Mouse (Mus musculus) effector memory CD4-positive, alpha-beta T cell, adult 7 months (primary cell): Measurements from ENCODE around the gene Camk2d. TPM values are rescaled to one million over a fixed set of nuclear protein-coding genes. Genes with fewer than 3 reads are reported as not detected.

Experiments
- polyA plus RNA-seq: library from polyadenylated mRNA; unstranded; fragments of 100-300 nt; shearing (Covaris generic); gene quantifications from one replicate; pipeline ENCODE4 v1.2.1, GENCODE M21; 2017

Gene Camk2d
- 97.9 TPM for polyA plus RNA-seq

DNA sequence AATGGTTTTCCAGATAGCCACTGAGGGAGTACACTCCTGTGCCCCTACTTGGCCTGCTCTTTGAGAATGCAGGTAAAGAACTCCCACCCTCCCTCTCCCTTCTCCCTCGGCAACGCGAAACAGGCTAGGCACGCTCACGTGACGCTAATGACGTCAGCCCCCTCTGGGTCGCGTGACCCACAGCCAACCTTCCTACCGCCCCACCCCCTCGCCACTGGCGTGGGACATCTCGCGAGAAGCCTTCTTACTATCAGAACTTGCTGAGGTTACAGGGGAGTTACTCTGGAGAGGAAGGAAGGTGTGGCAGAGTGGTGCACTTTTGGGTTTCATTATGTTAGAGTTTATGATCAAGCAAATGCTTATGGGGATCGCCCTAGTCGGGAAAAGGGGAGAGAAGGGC lies at the start of gene Camk2d:
Camk2d (plus strand) TSS at position 217 of the 400 bp plus-strand sequence.

Other genes starting within 250 kb of the Camk2d start
- not detected for gene Arsj, start 232.6 kb upstream of the Camk2d start, polyA plus RNA-seq